Mouse (Mus musculus): ENCODE measurements at regions not wholly inside any gene's neighbourhood (a gene's known extent, or its start where the extent isn't known, plus 50 kb on each side); places are given as distances from the start of the nearest gene placed in this dataset.

DNA sequence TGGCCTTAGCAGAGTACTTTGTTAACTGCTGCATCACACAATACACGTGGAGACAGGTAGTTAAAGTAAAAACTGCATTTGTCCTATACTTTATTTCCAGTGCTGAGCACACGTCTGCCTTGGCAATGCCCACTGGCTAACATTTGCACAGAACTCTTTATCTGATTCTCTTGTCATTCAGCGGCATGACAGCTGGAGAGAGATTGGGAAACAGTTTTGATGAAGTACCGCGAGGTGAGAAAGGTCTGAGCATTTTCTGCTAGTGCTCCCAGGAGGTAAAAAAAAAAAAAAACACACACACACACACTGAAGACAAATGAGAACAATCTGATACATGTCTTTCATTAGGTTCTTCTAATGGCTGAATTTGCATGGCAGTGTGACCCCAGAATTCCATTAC, 73.0 kb upstream of the Mroh9 start:
- TF ChIP-seq CTCF (IDR thresholded peaks at IDR 0.05; ENCODE audit: extremely low read depth, insufficient read depth, low read length) (no peak), POLR2A (IDR thresholded peaks at IDR 0.05; ENCODE audit: extremely low read depth, insufficient read depth, low read length) (no peak)

All from cortical plate, adult 2 months (tissue).